Mouse (Mus musculus) stomach, embryonic 16.5 days (tissue): ENCODE data around the gene Pfkl. TPM values are rescaled to one million over a fixed set of nuclear protein-coding genes. Genes with fewer than 3 reads are reported as not detected.
"Not testable (repeated sequence)": the region's sequence is repeated elsewhere in the genome, so short reads cannot be mapped to it uniquely, and the experiment has no call there.

ENCODE experiments used
- ATAC-seq: fragments of 200-750 bp; cut with Nextera tagmentation; 2 replicates; pipeline ENCODE4 v1.8.0; 2017; ENCODE audit warnings: moderate number of reproducible peaks, moderate TSS enrichment; ENCODE audit not compliant: insufficient read depth, low FRiP score
- H3K27ac ChIP-seq: fragments of 300-500 bp; sonication (generic); 2 replicates; pipeline ENCODE4 v1.5.1; 2014; ENCODE audit warnings: low read length
- H3K27me3 ChIP-seq: fragments of 300-500 bp; sonication (generic); 2 replicates; pipeline ENCODE4 v1.6.1; 2014; ENCODE audit warnings: low read length, control low read depth, mixed read lengths; ENCODE audit not compliant: control insufficient read depth, insufficient read depth
- H3K36me3 ChIP-seq: fragments of 300-500 bp; sonication (generic); 2 replicates; pipeline ENCODE4 v1.6.1; 2014; ENCODE audit warnings: low read length; ENCODE audit not compliant: control insufficient read depth, insufficient read depth
- H3K4me1 ChIP-seq: fragments of 300-500 bp; sonication (generic); 2 replicates; pipeline ENCODE4 v1.6.1; 2014; ENCODE audit warnings: low read length, control low read depth, mixed read lengths; ENCODE audit not compliant: control insufficient read depth, insufficient read depth
- H3K4me2 ChIP-seq: fragments of 300-500 bp; sonication (generic); 2 replicates; pipeline ENCODE4 v1.6.1; 2014; ENCODE audit warnings: low read depth, low read length, mixed read lengths
- H3K4me3 ChIP-seq: fragments of 300-500 bp; sonication (generic); replicated peaks from 2 replicates; pipeline ENCODE4 v1.5.1; 2014; ENCODE audit warnings: mild to moderate bottlenecking, low read length
- H3K9ac ChIP-seq: fragments of 300-500 bp; sonication (generic); 2 replicates; pipeline ENCODE4 v1.6.1; 2014; ENCODE audit warnings: low read length
- H3K9me3 ChIP-seq: fragments of 300-500 bp; sonication (generic); replicated peaks from 2 replicates; pipeline ENCODE4 v1.6.1; 2016; ENCODE audit warnings: low read length, control low read depth; ENCODE audit not compliant: control insufficient read depth
- WGBS: fragments of 180-500 bp; shearing (Covaris S2); extraction: QIAGEN DNeasy Blood & Tissue Kit; methylation state at CpG from one replicate; pipeline ENCODE4 v1.1.7; 2014; 5-methylcytosine and 5-hydroxymethylcytosine counted together
- polyA plus RNA-seq: library from polyadenylated mRNA; unstranded; fragments of >200 nt; fragmentation: Nextera tagmentation; extraction: Ambion mirVana; gene quantifications from 2 replicates; pipeline ENCODE4 v1.2.1, GENCODE M21; 2015

Gene Pfkl
- polyA plus RNA-seq, 1 experiment from 2014 or later, result 195 TPM

DNA sequence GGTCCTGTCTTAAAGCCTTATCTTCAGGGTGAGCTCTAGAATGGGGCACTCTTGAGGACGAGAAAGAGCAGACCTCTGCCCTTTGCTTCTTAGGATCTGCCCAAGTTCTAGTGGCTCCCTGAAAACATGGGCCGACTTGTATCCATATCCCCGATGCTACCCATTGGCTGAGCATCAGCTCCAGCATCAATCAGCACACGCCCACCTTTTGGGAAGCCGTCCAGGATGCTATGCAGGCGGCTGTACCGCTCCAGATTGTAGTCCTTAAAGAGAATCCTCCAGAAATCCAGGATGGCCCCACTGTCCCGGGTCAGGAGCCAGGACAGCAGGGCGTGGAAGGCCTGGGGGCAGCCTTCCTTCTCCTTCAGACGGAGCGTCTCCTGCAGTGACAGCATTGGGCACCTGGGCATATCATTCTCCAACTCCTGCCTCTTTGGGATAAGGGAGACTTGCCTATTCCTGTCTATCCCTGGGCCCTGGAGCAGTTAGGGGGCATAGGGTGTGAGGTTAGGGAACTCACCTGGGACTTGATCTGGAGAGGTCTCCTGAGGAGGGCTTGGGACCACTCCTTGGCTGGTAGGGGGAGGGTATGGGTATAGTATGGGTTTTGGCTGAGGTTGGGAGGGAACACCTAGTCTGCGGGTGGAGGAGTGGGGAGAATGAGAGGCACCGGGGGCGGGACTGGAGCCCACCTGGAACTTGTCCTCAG lies 33.0 kb upstream of the Pfkl start:
- Histone ChIP-seq H3K4me1 (peaks cover 10% of the 10 kb centered on the region), H3K4me2 (peak overlapping the region; percentile 57), H3K4me3 (peak overlapping the region; percentile 35), H3K27me3 (no peaks in the 10 kb centered on the region), H3K9ac (0 out of 2 replicates have a peak overlapping the region, but pooled peaks have one; percentile 62), H3K27ac (no peak overlapping the region), H3K36me3 (no peaks in the 10 kb centered on the region), H3K9me3 (no peaks in the 10 kb centered on the region)
- WGBS, result 51% methylated on average over 14 of the region's 14 CpGs
- no peak for ATAC-seq

DNA sequence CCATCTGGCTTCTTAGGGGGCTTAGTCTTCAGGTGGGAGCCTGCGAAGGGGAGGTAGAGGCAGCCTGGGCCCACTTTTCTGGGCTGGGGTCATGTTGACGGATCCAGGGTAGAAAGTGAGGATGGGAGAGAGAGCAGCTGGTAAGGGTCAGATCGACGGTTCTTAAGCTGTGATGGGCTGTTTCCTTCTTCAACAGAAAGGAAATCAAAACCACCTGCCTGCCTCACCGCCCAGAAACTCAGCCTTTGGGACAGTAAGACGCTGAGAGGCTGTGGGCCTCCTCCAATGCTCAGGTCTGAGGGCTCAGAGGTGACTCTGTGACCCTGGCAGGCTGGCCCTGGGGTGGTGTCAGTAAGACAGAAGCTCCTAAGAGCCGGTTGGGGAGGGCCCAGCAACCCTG lies 32.2 kb upstream of the Pfkl start:
- Histone ChIP-seq H3K4me2 (no peak overlapping the region), H3K27ac (no peak overlapping the region), H3K4me3 (no peak overlapping the region), H3K36me3 (no peaks in the 10 kb centered on the region), H3K27me3 (no peaks in the 10 kb centered on the region), H3K9me3 (no peaks in the 10 kb centered on the region), H3K4me1 (peaks cover 10% of the 10 kb centered on the region), H3K9ac (no peak overlapping the region)
- WGBS, result 65% methylated on average over 7 of the region's 7 CpGs
- ATAC-seq, result no peak

DNA sequence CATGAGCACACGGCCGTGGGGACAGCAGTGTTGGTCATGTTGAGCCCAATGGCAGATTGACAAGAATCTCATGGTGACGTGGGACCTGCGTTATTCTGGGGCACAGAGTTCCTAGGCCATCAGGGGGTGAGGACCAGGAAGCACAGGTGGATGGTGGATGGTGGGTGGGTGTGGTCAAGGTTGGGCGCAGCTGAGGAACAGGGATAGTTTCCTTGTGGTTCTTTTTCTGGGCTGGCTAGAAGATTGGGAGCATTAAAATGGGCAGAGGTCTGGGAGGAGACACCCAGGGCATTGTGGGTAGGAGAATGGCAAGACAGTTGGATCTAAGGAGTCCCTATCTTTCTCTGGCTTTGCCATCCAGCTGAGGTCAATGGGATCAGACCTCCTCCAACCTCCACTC lies 31.8 kb upstream of the Pfkl start, which contains the start of gene Dnmt3l:
TSS of gene Dnmt3l (plus strand) at position 301 of the 400 bp plus-strand sequence.
- no peak for ATAC-seq
- Histone ChIP-seq H3K9ac (no peak within 1 kb of the TSS), H3K4me2 (no peak within 1 kb of the TSS), H3K27me3 (no peaks in the 10 kb centered on the region), H3K9me3 (no peaks in the 10 kb centered on the region), H3K27ac (no peak within 1 kb of the TSS), H3K4me1 (peaks cover 10% of the 10 kb centered on the region), H3K36me3 (no peaks in the 10 kb centered on the region), H3K4me3 (no peak within 1 kb of the TSS)
- WGBS, result 90% methylated on average over 5 of the region's 5 CpGs

DNA sequence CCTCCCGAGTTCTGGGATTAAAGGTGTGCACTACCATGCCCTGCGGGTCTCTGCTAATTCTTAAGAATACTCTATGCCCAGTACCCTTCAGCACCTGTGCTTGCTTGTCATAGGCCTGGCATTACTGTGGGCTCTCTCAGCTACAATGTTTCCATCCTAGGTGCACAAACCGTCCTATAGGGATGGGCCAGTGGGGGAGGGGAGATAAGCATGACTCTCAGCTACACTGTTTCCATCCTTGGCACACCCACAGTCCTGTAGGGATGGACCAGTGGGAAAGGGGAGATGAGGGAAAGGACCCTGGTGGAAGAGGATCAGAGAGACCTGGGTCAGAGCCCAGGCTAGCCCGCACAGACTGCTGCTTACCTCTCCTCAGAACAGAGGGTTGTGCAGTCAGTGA lies 27.3 kb upstream of the Pfkl start:
- WGBS, result 80% methylated on average over 4 of the region's 4 CpGs
- no peaks in the 10 kb centered on the region for H3K36me3 ChIP-seq
- no peaks in the 10 kb centered on the region for H3K27me3 ChIP-seq
- no peak overlapping the region for H3K9ac ChIP-seq
- H3K4me2 ChIP-seq, result no peak overlapping the region
- H3K9me3 ChIP-seq, result no peaks in the 10 kb centered on the region
- H3K4me1 ChIP-seq, result no peaks in the 10 kb centered on the region
- no peak overlapping the region for H3K4me3 ChIP-seq
- no peak for ATAC-seq
- H3K27ac ChIP-seq, result no peak overlapping the region

DNA sequence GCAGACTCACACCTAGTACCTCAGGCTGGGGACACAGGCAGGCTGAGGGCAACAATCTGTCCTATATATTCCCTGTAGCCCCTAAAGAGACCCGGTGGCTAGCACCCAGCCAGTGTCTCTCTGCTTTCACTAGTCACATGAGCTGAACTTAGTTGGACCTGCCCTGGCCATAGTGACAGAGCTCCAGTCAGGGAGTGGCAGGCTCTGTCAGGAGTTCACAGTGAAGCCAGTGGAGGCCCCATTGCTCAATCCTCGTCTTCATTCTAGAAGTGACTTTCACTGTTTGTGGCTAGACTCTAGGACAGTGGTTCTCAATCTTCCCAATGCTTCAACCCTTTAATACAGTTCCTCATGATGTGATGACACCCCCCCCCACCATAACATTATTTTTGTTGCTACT lies 22.1 kb upstream of the Pfkl start:
- Histone ChIP-seq H3K27me3 (no peaks in the 10 kb centered on the region), H3K4me2 (no peak overlapping the region), H3K9ac (no peak overlapping the region), H3K27ac (no peak overlapping the region), H3K36me3 (no peaks in the 10 kb centered on the region), H3K4me1 (no peaks in the 10 kb centered on the region), H3K9me3 (no peaks in the 10 kb centered on the region), H3K4me3 (no peak overlapping the region)
- ATAC-seq, result no peak
- 73% methylated on average over 2 of the region's 2 CpGs for WGBS

DNA sequence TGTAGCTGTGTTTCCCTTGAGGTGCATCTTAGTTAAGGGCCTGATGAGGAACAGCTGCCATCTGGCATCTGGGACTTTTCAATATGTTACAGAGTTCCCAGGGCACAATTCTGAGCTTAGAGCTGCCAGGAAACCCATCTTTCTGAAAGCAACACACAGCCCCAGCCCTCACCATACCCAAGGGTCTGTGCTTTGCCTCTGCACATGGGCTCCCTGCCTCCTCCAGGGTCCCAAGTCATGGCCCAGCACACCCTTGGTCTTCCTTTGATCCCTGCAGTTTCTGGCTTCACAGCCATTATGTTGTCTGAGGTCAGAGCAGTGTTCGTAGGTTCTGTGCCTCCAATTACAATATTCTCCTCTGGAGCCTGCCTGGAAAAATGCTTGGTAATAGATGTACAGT lies 19.2 kb upstream of the Pfkl start:
- WGBS, result 90% methylated on average over 1 of the region's 1 CpGs
- no peak overlapping the region for H3K4me3 ChIP-seq
- ATAC-seq, result no peak

DNA sequence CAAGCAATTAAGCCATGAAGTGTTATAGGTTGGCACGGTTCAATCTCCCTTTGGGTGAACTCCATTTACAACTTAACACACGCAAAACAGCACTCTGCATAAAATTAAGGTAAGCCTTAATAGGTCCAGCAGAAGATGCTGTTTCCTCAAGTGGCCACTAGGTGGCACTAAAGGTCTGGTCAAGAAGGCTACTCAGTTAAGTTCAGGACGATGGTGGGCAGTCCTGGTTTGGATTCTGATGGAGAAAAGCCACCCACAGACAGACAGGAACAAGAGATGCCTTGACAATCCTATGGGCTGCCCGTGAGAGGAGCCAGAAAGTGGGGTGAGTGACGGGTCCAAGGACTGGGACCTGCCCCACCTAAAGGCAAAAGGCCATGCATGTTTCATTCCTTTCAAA lies 18.2 kb upstream of the Pfkl start:
- H3K4me3 ChIP-seq, result no peak overlapping the region
- no peak overlapping the region for H3K4me2 ChIP-seq
- no peak overlapping the region for H3K9ac ChIP-seq
- ATAC-seq, result peak; percentile 29; the same call in 1 of the 2 replicates
- H3K9me3 ChIP-seq, result no peaks in the 10 kb centered on the region
- 6% methylated on average over 5 of the region's 5 CpGs for whole genome bisulfite sequencing
- no peaks in the 10 kb centered on the region for H3K27me3 ChIP-seq
- no peak overlapping the region for H3K27ac ChIP-seq
- H3K36me3 ChIP-seq, result no peaks in the 10 kb centered on the region
- no peaks in the 10 kb centered on the region for H3K4me1 ChIP-seq

More for the DNA sequence above, 19.2 kb upstream of the Pfkl start:
- no peak overlapping the region for H3K4me2 ChIP-seq
- H3K36me3 ChIP-seq, result no peaks in the 10 kb centered on the region
- H3K9me3 ChIP-seq, result no peaks in the 10 kb centered on the region
- no peak overlapping the region for H3K9ac ChIP-seq
- H3K4me1 ChIP-seq, result no peaks in the 10 kb centered on the region
- H3K27me3 ChIP-seq, result no peaks in the 10 kb centered on the region
- no peak overlapping the region for H3K27ac ChIP-seq

DNA sequence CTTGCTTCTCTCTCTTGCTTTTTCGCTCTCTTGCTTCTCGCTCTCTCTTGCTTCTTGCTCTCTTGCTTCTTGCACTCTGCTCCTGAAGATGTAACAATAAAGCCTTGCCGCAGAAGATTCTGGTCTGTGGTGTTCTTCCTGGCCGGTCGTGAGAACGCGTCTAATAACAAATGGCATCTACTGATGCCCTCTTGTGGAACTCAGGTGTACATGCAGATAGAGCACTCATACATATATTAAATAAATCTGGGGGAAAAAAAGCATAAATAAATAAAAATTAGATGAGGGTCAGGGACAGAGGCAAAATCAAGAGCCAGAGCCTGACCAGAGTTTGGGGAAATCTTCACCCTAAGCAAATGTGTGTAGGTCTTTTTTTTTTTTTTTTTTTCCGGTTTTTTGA lies 15.6 kb upstream of the Pfkl start:
- H3K4me3 ChIP-seq, H3K27ac ChIP-seq, H3K4me1 ChIP-seq, ATAC-seq, H3K9ac ChIP-seq, H3K4me2 ChIP-seq, H3K36me3 ChIP-seq, H3K27me3 ChIP-seq, H3K9me3 ChIP-seq: not testable (repeated sequence)
- 72% methylated on average over 6 of the region's 8 CpGs for WGBS

DNA sequence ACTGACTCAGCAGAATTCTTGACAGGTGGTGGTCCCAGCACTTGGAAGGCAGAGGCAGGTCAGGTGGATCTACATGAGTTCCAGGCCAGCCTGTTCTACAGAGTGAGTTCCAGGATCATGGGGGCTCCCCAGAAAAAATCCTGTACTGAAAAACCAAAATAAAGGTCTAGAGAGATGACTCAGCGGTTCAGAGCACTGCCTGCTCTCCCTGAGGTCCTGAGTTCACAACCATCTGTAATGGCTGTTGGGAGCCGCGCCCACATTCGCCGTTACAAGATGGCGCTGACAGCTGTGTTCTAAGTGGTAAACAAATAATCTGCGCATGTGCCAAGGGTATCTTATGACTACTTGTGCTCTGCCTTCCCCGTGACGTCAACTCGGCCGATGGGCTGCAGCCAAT lies 10.1 kb upstream of the Pfkl start:
- H3K9me3 ChIP-seq, H3K9ac ChIP-seq, ATAC-seq, H3K4me2 ChIP-seq, H3K4me3 ChIP-seq, H3K27me3 ChIP-seq, H3K4me1 ChIP-seq, H3K36me3 ChIP-seq, H3K27ac ChIP-seq: not testable (repeated sequence)
- WGBS, result 94% methylated on average over 6 of the region's 11 CpGs
